In genomic region chr10:128743235-128743634, GRCm38 (mm10) we compare ENCODE assay signal across 8 mouse cellular contexts. TPM values are rescaled to one million over a fixed set of nuclear protein-coding genes. Genes with fewer than 3 reads are reported as not detected.
DNase-seq lines count a peak whose midpoint lies in the region; ATAC-seq and TF ChIP-seq lines count a peak whose summit lies in the region.

No protein-coding gene starts in this region.

- H3K4me2 ChIP-seq in hindbrain, embryonic 13.5 days, result peak overlapping the region; percentile 94

- peak overlapping the region; percentile 96 for H3K4me3 ChIP-seq in gastrocnemius, adult 2 months
- peak overlapping the region; percentile 70 for H3K4me3 ChIP-seq in bone marrow macrophage, adult 2 months (ENCODE audit: insufficient read depth, low read length)
- peak overlapping the region; percentile 60 for H3K4me3 ChIP-seq in hindbrain, embryonic 13.5 days

- peak overlapping the region; percentile 96 for H3K27ac ChIP-seq in gastrocnemius, adult 2 months
- no peak overlapping the region for H3K27ac ChIP-seq in bone marrow macrophage, adult 2 months (ENCODE audit: insufficient read depth, low read depth, low read length)
- H3K27ac ChIP-seq in hindbrain, embryonic 13.5 days, result no peak overlapping the region

- peaks cover 63% of the 10 kb centered on the region for H3K27me3 ChIP-seq in hindbrain, embryonic 13.5 days

- no peaks in the 10 kb centered on the region for H3K36me3 ChIP-seq in hindbrain, embryonic 13.5 days

- peak overlapping the region; percentile 87 for H3K9ac ChIP-seq in hindbrain, embryonic 13.5 days

- WGBS in hindbrain, embryonic 13.5 days, result 10% methylated on average over 7 of the region's 7 CpGs

- no peak for DNase-seq in gastrocnemius, adult 2 months
- DNase-seq in gastrocnemius, postnatal 10 days, result no peak
- DNase-seq in lung, postnatal 14 days, result peak; percentile 14
- DNase-seq in cerebellum, adult 18-20 months, result no peak
- DNase-seq in gastrocnemius, postnatal 4 days (ENCODE audit: low spot score in 2 of 2), result no peak

- intact Hi-C loops in gastrocnemius, adult 2 months (cut with DNase I), result loop anchor here (2.0 kb wide), 1 partner anchor 38 kb away; the partner anchor contains the start of genes Cdk2 and Pmel

- TF ChIP-seq POLR2A in bone marrow macrophage, adult 2 months (IDR thresholded peaks at IDR 0.05; ENCODE audit: borderline replicate concordance, low read depth, low read length), result no peak

- H3K9me3 ChIP-seq in hindbrain, embryonic 13.5 days, result no peaks in the 10 kb centered on the region

- TF ChIP-seq CTCF in gastrocnemius, adult 2 months (IDR thresholded peaks at IDR 0.05), result no peak
- TF ChIP-seq CTCF in bone marrow macrophage, adult 2 months (IDR thresholded peaks at IDR 0.05; ENCODE audit: low read depth, low read length), result no peak

- H3K4me1 ChIP-seq in bone marrow macrophage, adult 2 months (ENCODE audit: control insufficient read depth, insufficient read depth, low read length), result peaks cover 21% of the 10 kb centered on the region
- peaks cover 30% of the 10 kb centered on the region for H3K4me1 ChIP-seq in hindbrain, embryonic 13.5 days (replicated peaks)

- no peak for ATAC-seq in hindbrain, embryonic 13.5 days (ENCODE audit: low FRiP score)
- ATAC-seq in megakaryocyte progenitor cell, adult 5-6 weeks (replicated peaks; ENCODE audit: poor library complexity), result no peak

RNA-seq across cellular contexts. Expression of gene Dgka, which starts 1.4 kb away (rescaled TPM):
- 1 to 10 TPM; 8.8 to 9.7 TPM for total RNA-seq in gastrocnemius, adult 2 months (2021)
- total RNA-seq in gastrocnemius, postnatal 10 days (2021), result 1 to 10 TPM; 7.1 to 8.8 TPM
- polyA plus RNA-seq in bone marrow macrophage, adult 2 months (2012; ENCODE audit: insufficient read depth, insufficient read length, missing spikeins), result 26.1 and 29.6 TPM in 2 replicates
- polyA plus RNA-seq in hindbrain, embryonic 13.5 days (2015; fragmentation: Nextera tagmentation; extraction: Ambion mirVana), result 6.5 and 7.0 TPM in 2 replicates
- 9.6 and 13.0 TPM in 2 replicates for total RNA-seq in megakaryocyte progenitor cell, adult 5-6 weeks (2015)
- total RNA-seq in megakaryocyte progenitor cell, adult 5-6 weeks (2017), result 9.1 and 10.7 TPM in 2 replicates
- 1 to 10 TPM; 6.7 TPM for total RNA-seq in gastrocnemius, postnatal 4 days (2021)

RNA-seq across cellular contexts. Expression of gene Pym1, which starts 4.5 kb away (rescaled TPM):
- 10 to 100 TPM in 1 of 2 experiments, 1 to 10 TPM in 1; 9.9 to 11.8 TPM for total RNA-seq in gastrocnemius, adult 2 months (2021)
- 10 to 100 TPM; 13.7 to 14.9 TPM for total RNA-seq in gastrocnemius, postnatal 10 days (2021)
- 26.1 and 33.8 TPM in 2 replicates for polyA plus RNA-seq in bone marrow macrophage, adult 2 months (2012; ENCODE audit: insufficient read depth, insufficient read length, missing spikeins)
- polyA plus RNA-seq in hindbrain, embryonic 13.5 days (2015; fragmentation: Nextera tagmentation; extraction: Ambion mirVana), result 46.5 and 50.0 TPM in 2 replicates
- 36.6 and 37.7 TPM in 2 replicates for total RNA-seq in megakaryocyte progenitor cell, adult 5-6 weeks (2015)
- 38.9 and 53.4 TPM in 2 replicates for total RNA-seq in megakaryocyte progenitor cell, adult 5-6 weeks (2017)
- total RNA-seq in gastrocnemius, postnatal 4 days (2021), result 10 to 100 TPM; 18.3 to 22.1 TPM

RNA-seq across cellular contexts. Expression of gene Cdk2, which starts 38.4 kb away (rescaled TPM):
- total RNA-seq in gastrocnemius, adult 2 months (2021), result 1 to 10 TPM; 3.0 to 3.2 TPM
- total RNA-seq in gastrocnemius, postnatal 10 days (2021), result 10 to 100 TPM; 14.0 to 18.8 TPM
- 47.0 and 53.0 TPM in 2 replicates for polyA plus RNA-seq in bone marrow macrophage, adult 2 months (2012; ENCODE audit: insufficient read depth, insufficient read length, missing spikeins)
- polyA plus RNA-seq in hindbrain, embryonic 13.5 days (2015; fragmentation: Nextera tagmentation; extraction: Ambion mirVana), result 26.0 and 26.7 TPM in 2 replicates
- 83.1 and 98.3 TPM in 2 replicates for total RNA-seq in megakaryocyte progenitor cell, adult 5-6 weeks (2015)
- total RNA-seq in megakaryocyte progenitor cell, adult 5-6 weeks (2017), result 65.8 and 68.0 TPM in 2 replicates
- total RNA-seq in gastrocnemius, postnatal 4 days (2021), result 10 to 100 TPM; 38.7 to 42.8 TPM

RNA-seq across cellular contexts. Expression of gene Pmel, which starts 39.2 kb away (rescaled TPM):
- total RNA-seq in gastrocnemius, adult 2 months (2021), result not detected
- 1 to 10 TPM; 2.1 to 2.4 TPM for total RNA-seq in gastrocnemius, postnatal 10 days (2021)
- polyA plus RNA-seq in bone marrow macrophage, adult 2 months (2012; ENCODE audit: insufficient read depth, insufficient read length, missing spikeins), result 0.37 and 0.67 TPM in 2 replicates
- polyA plus RNA-seq in hindbrain, embryonic 13.5 days (2015; fragmentation: Nextera tagmentation; extraction: Ambion mirVana), result 0.32 and 0.70 TPM in 2 replicates
- 0.12 and 0.68 TPM in 2 replicates for total RNA-seq in megakaryocyte progenitor cell, adult 5-6 weeks (2015)
- total RNA-seq in megakaryocyte progenitor cell, adult 5-6 weeks (2017), result 0.96 TPM in 1 of 2 replicates, not detected in the other
- total RNA-seq in gastrocnemius, postnatal 4 days (2021), result 1 to 10 TPM; 4.0 to 5.2 TPM

RNA-seq across cellular contexts. Expression of gene Rab5b, which starts 47.2 kb away (rescaled TPM):
- total RNA-seq in gastrocnemius, adult 2 months (2021), result 10 to 100 TPM; 90.3 to 94.5 TPM
- 10 to 100 TPM; 82.7 to 83.2 TPM for total RNA-seq in gastrocnemius, postnatal 10 days (2021)
- polyA plus RNA-seq in bone marrow macrophage, adult 2 months (2012; ENCODE audit: insufficient read depth, insufficient read length, missing spikeins), result 123 and 131 TPM in 2 replicates
- 99.1 and 101 TPM in 2 replicates for polyA plus RNA-seq in hindbrain, embryonic 13.5 days (2015; fragmentation: Nextera tagmentation; extraction: Ambion mirVana)
- 33.1 and 40.2 TPM in 2 replicates for total RNA-seq in megakaryocyte progenitor cell, adult 5-6 weeks (2015)
- 47.9 and 50.6 TPM in 2 replicates for total RNA-seq in megakaryocyte progenitor cell, adult 5-6 weeks (2017)
- total RNA-seq in gastrocnemius, postnatal 4 days (2021), result 10 to 100 TPM; 85.8 to 88.8 TPM
